Mouse (Mus musculus): ENCODE measurements around the gene Bcas3. TPM values are rescaled to one million over a fixed set of nuclear protein-coding genes. Genes with fewer than 3 reads are reported as not detected.

Gene Bcas3
- 10 to 100 TPM; 65.4 to 69.7 TPM for total RNA-seq (2021)

DNA sequence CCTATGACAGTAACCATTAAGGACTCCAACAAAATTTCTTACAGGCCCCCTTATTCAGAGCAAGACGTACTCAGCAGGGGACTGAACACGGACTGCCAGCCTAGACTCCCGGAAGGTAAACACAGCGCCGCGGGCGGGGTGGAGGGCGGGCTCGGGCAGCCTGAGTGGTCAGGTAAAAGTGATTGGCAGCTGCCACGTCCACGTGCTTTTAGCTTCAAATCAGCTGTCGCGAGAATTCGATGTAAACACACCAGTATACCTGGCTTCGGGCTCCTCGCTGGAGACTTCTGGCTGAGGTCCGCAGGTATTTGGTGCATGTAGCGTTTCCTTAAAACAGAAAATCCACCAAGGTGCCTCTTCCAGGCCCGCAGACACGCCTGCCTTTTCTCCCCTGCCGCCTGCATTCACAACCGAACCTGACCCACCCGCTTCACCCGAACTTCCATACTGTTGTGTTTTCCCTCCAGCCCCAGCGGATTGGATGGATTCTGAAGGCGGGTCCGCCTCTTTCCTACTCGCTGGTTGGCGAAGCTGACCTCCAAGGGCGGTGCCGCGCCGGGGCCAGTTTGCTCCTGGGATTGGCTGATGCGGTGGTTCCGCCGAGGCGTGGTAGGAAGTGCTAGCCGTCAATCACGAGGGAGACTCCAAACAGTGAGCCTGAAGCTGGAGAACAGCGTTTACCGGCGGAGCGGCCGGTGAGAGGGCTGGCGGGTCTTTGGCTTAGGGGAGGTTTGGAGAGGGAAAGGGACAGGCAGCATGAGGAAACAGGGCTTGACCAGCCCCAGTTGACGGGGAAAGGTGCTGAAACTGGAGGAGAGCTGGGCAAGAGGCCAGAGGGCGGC, at the start of gene Bcas3:
TSS of gene Bcas3 (plus strand) at position 629 of the 842 bp plus-strand sequence.
- intact Hi-C loops (cut with DNase I): loop anchor here (2.0 kb wide), 1 partner anchor 42 kb away; the partner anchor contains the start of gene Ppm1d
- DNase-seq (ENCODE audit: low spot score in 2 of 2): peak; percentile 99 to 100

- no peak for DNase-seq (ENCODE audit: low spot score in 2 of 2)
- intact Hi-C loops (cut with DNase I): no loop called here
Observed at GRCm38 (mm10) chr11:85306577-85307260, 46.2 kb upstream of the Bcas3 start.

- intact Hi-C loops (cut with DNase I): no loop called here
- DNase-seq (ENCODE audit: low spot score in 2 of 2): no peak
Observed at GRCm38 (mm10) chr11:85308799-85309198, 44.2 kb upstream of the Bcas3 start.

DNA sequence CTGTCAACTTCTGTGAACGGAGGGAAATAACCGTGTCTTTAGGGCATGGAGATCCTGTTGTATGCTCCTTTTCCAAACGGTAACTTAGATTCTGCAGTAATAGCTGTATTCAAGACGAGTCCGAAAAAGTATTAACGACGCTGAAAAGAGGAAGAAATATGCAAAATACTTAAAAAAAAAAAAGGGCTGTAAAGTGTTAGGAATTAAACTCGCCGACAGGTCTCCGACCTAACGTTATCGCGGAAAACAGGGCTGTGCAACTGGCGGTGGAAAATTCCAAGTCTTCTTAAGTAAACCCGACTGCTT, 42.6 kb upstream of the Bcas3 start:
- DNase-seq (ENCODE audit: low spot score in 2 of 2): no peak
- intact Hi-C loops (cut with DNase I): loop anchor here (2.0 kb wide), 1 partner anchor 42 kb away; the partner anchor contains the start of gene Bcas3

DNA sequence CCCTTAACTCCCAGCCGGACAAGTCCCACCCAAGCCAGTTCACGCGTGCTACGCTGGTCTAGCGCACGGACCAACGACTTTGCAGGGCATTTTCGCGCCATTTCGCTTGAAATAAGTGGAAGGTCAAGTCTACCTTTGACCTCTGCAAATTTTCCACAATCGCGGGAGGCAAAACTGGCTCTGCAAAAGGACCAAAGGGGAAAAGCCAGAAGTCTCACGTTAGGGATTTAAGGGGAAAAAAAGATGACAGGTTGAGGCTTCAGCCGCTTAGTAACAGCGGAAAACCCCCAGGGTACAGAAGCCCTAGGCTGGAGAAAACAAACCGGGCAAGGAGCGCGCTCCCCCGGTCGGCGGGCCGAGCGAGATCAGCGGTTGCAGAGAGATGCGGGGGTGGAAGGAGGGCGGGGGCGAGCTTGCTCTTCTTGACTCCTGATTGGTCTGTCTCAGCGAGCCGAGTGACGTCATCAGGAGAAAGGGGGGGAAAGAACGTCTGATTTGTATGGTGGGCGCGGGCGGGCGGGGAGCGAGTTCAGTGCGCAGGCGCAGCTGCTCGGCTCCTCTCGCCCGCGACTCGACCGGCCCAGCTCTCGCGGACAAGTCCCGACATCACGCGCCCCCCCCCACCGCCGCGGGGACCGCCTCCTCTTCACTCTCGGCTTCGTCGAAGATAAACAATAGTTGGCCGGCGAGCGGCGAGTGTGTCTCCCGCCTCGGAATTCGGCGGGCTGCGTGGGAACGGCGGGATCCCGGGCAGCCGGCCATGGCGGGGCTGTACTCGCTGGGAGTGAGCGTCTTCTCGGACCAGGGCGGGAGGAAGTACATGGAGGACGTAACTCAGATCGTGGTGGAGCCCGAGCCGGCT, 42.0 kb upstream of the Bcas3 start, which contains the start of gene Ppm1d:
TSS of gene Ppm1d (plus strand) at position 532 of the 862 bp plus-strand sequence.
- peak; percentile 96 to 99 for DNase-seq (ENCODE audit: low spot score in 2 of 2)
- intact Hi-C loops (cut with DNase I): loop anchor here (1.0 to 2.0 kb wide), 3 partner anchors 42 to 172 kb away; partner anchors contain the start of gene Bcas3

- intact Hi-C loops (cut with DNase I): loop anchor here (1.0 to 2.0 kb wide), 3 partner anchors 41 to 173 kb away; partner anchors contain the start of gene Bcas3
- peak; percentile 23 to 71 for DNase-seq (ENCODE audit: low spot score in 2 of 2)
Observed at GRCm38 (mm10) chr11:85311645-85312490, 41.1 kb upstream of the Bcas3 start.

GRCm38 (mm10) chr11:85312818-85313217, 40.1 kb upstream of the Bcas3 start:
- intact Hi-C loops (cut with DNase I): no loop called here
- peak; percentile 52 to 77 for DNase-seq (ENCODE audit: low spot score in 2 of 2)

DNA sequence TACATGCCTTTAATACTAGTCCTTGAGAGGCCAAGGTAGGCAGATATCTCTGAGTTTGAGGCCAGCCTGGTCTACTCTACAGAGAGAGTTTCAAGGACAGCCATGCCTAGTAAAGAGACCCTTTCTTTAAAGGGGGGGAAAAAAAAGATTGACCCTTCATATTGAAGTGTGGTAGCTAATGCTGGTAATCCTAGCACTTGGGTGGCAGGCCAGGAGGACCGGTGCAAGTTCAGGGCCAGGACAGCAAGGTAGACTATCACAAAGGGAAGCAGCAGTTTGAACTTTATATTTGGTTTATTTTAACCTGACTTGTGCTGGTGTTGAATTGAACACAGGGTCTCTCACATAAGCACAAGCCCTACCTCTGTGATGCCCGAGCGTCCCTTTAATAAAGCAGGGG, 39.6 kb upstream of the Bcas3 start:
- intact Hi-C loops (cut with DNase I): no loop called here
- no peak for DNase-seq (ENCODE audit: low spot score in 2 of 2)

DNA sequence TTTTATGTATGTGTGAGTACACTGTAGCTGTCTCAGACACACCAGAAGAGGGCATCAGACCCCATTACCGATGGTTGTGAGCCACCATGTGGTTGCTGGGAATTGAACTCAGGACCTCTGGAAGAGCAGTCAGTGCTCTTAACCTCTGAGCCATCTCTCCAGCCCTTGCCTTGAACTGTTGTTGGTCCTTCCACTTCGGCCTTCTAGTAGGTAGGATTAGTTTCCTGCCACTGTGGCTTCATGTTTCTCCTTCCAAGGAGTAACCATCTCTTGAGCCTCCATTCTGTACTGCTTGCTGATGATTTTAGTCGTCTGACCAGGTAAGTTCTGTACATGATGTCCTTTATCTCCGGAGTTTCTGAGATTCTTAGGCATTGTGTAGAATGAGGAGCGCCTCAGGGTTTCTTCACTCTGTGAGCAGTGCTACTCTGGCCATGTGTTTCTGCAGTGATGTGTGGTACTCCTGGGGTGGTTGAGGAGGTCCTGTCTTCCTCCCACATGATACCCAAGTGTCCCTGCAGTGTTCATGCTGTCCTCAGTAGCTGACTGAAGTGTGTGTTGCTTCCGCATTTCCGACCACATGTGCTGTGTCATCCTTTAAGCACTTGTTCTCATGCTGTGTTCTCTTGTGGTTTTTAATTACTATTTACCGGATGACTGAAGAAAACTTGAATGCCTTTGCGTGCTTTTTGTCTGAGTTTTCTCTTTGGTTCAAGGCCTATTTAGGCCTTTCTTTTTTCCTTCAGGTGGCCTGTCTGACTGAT, 29.2 kb upstream of the Bcas3 start:
- DNase-seq (ENCODE audit: low spot score in 2 of 2): no peak
- intact Hi-C loops (cut with DNase I): no loop called here

- DNase-seq (ENCODE audit: low spot score in 2 of 2): no peak
- intact Hi-C loops (cut with DNase I): no loop called here
Observed at GRCm38 (mm10) chr11:85328717-85329116, 24.2 kb upstream of the Bcas3 start.

GRCm38 (mm10) chr11:85329167-85329894, 23.6 kb upstream of the Bcas3 start:
- intact Hi-C loops (cut with DNase I): no loop called here
- DNase-seq (ENCODE audit: low spot score in 2 of 2): peak in 1 of 2 experiments; percentile 32

DNA sequence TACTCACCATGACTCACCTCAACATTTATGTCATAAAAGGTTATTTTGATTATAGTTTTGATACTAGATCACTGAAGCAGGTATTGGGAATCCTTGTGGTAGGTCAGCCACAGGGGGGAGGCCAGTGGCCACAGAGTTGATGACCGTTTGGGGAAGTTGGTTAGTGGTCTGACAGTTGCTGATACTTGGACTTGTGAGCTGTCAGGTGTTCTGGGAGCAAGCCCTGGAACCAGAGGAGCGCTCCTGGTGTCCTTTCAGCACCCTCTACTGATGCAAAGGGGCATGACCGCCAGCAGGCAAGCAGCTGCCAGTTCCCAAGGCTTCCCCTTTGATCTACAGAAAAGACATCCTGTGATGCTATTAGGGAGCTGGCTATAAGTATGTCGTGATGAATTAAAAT, 18.2 kb upstream of the Bcas3 start:
- intact Hi-C loops (cut with DNase I): no loop called here
- DNase-seq (ENCODE audit: low spot score in 2 of 2): peak; percentile 21 to 33

DNA sequence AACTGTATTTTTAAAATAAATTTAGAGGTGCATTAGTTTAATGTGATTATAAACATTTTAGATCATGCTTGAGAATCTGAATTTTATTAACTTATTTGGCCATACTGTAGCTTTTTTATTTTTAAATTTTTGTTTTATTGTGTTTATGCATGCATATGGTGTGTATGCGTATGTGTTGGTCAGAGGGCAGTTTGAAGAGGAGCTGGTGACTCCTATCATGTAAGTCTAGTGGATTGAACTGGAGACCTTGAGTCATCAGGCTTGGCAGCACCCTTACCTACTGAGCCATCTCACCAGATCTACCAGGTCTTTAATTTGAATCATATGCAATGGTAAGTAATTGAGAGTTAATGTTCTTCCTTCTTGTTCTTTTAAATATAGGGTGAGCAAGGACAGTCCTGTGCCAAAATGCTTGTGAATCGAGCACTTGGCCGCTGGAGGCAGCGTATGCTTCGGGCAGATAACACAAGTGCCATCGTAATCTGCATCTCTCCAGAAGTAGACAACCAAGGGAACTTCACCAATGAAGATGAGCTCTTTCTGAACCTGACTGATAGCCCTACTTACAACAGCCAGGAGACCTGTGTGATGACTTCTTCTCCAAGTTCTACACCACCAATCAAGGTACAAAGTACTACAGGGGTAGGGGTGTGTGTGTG, 13.7 kb upstream of the Bcas3 start:
- intact Hi-C loops (cut with DNase I): no loop called here
- DNase-seq (ENCODE audit: low spot score in 2 of 2): no peak

DNA sequence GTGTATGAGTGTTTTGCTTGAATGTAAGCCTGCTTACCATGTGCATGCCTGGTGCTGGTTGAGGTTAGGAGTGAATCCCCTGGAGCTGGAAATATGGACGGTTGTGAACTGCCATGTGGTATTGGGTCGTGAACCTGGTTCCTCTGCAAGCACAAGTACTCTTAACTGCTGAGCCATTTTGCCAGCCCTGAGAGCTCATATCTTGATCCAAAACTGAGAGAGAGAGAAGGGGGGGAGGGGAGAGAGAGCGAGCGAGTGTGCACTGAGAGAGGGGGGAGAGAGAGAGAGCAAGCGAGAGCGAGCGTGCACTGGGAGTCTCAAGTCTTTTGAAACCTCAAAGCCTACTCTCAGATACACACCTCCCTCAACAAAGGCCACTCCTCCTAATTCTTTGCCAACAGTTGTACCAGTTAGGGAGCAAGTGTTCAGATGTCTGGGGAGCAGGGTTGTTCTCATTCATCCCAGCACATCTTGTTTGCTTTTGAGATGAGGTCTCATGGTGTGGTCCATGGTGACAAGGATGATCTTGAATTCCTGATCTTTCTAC, 12.8 kb upstream of the Bcas3 start:
- no peak for DNase-seq (ENCODE audit: low spot score in 2 of 2)
- intact Hi-C loops (cut with DNase I): no loop called here

GRCm38 (mm10) chr11:85353819-85354218, 852 bp downstream of the Bcas3 start:
- intact Hi-C loops (cut with DNase I): loop anchor here (2.0 kb wide), 1 partner anchor 43 kb away; the partner anchor contains the start of gene Ppm1d

DNA sequence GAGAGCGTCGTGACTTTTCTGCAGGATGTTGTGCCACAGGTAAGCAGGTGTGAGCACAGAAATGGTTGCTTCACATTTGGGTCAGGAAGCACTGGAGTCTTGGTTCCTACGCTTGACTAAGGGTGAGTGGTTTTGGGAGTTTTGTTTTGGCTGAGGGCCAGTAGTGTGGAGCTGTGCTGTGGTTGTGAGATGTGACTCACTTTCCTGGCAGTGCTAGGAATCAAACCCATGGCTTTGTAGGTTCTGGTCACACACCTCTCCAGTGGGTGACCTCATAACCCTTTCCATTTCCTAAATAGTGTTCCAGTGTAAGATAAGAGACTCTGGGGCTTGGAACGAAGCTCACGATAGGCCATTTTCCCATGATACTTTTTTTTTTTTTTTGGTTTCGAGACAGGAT, 6.7 kb downstream of the Bcas3 start:
- intact Hi-C loops (cut with DNase I): no loop called here

More at GRCm38 (mm10) chr11:85353819-85354218, 852 bp downstream of the Bcas3 start:
- no peak for DNase-seq (ENCODE audit: low spot score in 2 of 2)

DNA sequence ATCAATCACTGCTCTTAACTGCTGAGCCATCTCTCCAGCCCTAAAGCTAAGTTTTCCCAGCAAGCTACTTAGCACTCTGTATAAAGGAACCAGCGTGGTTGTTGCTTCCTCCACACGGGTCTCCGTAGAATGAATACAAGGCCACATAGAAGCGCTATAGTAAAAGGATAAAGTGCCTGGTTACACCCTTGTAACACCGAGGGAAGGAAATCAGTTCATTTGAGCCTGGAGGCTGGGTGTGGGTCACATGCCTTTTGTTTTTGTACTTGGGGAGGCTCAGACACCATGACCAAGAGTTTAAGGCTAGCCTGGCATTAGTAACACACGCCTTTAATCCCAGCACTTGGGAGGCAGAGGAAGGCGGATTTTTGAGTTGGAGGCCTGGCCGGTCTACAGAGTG, 8.7 kb downstream of the Bcas3 start:
- intact Hi-C loops (cut with DNase I): no loop called here
- DNase-seq (ENCODE audit: low spot score in 2 of 2): no peak

More for the DNA sequence above, 6.7 kb downstream of the Bcas3 start:
- no peak for DNase-seq (ENCODE audit: low spot score in 2 of 2)

Data from left cerebral cortex, postnatal 25 days (tissue).